Mouse (Mus musculus) heart, adult 11 months (tissue): Measurements from ENCODE around the gene Hoxa6.
A peak's percentile ranks its signal among the peaks of the same experiment; 100 is the strongest.

Source experiments
- DNase-seq: peaks from one replicate; pipeline ENCODE4 v3.0.0; 2022

Hoxa6 gene

DNA sequence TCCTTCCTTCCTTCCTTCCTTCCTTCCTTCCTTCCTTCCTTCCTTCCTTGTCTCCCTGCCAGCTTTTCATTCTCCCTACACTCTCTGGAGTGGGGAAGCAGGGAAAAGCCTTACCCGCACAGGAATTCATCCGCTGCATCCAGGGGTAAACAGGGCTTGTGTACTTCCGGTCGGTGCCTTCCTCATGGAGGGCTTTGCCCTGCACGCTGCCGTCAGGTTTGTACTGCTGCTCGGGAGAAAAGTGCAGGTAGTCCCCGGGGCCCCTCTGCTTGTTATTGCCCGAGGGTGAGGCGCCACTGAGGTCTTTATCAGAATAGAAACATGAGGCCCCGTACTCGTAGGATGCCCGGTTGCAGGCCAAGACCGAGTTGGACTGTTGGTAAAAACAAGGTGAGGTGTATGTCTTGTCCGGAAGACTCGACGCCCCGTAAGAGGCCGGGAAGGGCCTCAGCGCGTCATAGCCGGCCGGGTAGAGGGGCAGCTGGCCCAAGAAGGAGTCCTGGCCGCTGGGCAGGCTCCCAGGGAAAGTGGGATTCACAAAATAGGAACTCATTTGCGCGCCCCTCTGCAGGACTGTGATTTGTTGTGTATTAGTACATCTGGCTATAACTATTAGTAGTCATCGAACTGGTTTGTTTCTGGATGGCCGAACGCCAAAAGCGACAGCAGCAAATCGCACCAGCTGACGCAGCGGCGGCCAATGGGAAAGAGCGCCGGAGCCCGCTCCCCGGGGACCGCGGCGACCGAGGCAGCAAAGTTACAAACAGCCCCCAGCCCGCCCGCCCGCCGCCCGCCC is at the start of gene Hoxa6:
Hoxa6 (minus strand) TSS at position 651 of the 796 bp plus-strand sequence.
- peak; percentile 91 for DNase-seq

GRCm38 (mm10) chr6:52256956-52257355 is 48.4 kb upstream of the Hoxa6 start:
- DNase-seq: peak; percentile 94

DNA sequence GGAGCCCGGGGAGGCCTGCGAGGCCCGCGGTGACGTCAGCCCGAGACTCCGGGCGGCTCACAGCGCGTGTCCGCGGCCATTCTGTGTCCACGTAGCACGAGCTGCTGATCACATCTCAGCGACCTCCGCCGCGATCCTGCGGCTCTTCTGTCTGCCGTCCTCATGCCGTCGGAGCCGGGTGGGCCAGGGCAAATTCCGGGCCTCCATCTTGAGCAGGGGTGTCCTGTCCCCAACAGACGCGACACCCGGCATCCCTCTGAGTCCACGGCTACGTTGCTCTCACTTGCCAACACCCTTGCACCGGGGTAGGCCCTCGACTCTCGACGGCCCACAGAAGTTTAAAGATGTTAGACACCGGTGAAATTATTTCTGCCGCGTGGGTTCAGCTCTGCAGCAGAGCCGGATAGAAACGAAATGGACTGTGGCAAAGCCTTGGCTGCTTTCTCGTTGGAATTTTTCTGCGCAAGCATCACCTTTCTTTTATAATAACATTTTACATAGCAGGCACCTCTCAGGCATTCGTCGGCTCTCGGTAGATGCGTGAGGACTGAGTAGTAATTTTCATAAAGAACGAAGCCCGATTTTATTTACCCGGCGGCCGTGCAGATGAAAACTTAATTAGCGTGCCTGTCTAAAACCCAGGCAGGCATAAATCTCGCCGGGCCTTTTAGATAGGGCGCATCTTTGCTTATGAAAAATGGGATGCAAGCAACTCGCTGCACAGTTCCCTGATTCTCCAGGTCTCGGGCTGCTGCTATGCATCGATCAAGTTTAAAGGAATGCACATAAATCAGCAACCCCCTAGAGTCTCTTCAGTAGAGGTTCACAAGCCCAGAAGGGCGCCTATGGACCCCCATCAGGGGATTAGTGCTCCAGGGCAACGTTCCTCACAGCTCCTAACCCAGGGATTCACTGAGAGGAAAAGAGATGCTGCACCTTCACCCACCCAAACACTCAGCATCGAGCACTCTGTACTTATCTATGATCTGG is 45.3 kb upstream of the Hoxa6 start:
- DNase-seq: peak; percentile 90

DNA sequence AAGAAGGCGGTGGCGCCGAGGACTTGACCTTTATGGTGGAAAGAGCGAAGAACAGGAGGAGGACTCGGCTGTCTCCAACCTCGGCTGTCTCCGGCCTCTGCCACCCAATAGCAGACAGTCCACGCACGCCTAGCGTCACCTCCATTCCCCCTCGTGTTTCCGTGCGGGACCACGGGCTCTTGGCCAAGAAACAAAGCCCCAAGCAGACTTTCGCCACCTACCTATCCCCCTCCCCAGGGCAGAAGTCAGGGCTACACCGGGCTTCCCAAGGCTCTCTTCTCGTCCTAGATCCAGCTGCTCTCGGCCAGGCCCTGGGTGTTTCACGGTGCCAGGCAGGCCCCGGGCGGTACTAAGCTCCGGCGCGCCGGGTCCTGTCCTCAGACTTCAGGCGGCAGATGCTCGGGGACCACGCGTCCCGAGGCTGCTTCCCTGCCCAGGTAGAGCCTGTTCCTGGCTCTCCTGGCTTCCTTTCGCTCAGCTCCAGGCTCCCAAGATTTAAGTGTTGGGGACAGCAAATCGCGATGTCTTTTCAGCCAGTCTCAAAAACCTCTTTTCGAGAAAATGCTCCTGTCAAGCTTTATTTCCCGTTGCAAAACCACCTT is 44.4 kb upstream of the Hoxa6 start:
- DNase-seq: peak; percentile 90

DNA sequence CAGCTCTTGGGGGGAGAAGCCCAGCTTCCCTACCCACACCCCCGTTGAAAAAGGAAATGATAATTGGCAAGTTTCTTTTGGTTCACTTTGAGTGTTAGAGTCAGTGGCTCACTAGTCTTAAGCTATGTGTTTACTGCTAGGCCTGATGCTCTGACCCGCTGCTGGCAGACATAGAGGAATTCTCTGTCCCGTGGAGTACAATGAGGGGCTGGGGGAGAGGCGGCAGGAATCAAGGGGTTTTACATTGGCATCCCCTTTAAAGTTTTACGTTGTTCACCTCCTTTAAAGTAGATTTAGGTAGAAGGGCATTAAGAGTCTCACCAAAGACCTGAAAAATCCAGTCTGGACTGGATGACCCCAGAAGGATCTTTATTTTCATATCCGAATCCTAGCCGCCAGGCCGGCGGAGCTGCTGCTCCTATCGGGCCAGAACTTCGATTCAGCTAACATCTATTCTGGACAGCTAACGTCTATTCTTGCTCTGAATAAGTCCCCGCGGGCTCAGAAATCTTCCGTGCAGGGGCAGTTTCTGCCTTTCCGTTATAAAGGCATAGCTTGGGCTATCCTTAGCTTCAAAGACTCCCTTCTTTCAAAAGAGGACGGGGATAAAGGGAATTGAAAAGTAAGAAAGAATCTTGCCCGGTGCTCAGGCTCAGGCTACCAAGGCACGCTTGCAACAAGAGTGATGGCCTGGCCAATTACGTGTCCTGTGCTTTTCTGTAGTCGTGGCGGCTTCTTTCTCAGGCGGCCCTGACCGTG is 43.7 kb upstream of the Hoxa6 start:
- DNase-seq: peak; percentile 59

DNA sequence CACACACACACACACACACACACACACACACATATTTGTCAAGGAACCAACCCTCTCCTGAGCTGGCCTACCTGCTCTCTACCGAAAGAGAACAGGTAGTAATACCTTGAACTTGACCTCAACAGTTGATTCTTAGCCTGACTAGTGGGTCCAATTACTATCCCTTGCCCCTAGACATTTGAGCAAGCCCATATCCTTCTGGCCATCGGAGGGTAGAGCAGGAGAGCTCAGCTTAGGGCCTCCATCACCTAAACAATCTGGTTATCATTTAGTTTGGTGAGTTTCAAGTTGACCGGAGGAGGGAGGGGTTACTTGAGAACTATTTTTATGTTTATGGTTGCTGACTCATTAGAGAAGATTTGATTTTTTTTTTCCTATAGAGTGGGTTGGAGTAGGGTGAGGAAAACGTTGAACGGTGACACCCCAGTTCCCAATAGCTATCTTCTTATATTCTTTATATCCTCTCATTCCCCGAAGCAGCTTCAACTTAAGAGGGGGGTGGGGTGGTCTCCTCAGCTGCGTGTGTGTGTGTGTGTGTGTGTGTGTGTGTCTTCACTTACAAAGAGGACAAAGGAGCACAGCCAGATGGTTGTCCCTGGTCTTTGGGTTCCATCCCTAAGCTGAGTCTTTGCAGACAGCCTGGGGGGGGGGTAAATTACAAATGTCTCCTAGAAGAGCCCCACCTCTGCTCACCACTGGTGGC is 42.8 kb upstream of the Hoxa6 start:
- peak; percentile 57 for DNase-seq

DNA sequence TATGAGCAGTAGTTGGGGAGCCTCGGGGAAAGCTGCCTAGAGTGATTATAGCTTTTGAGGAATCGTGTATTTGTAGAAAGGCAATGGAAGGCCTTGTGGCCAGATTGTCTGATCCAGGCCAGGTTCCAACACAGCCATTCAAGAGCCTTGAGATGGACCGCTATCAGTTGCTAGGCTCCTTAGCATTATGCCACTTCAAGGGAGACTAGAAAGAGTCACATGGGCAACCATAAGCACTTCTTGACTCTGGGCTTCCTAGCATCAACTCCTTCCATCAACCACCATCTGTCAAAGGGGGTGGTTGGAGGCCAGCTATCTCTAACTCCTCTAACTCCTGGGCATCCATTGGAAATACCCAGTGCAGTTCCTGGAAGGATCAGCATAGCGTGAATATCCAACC is 41.3 kb upstream of the Hoxa6 start:
- DNase-seq: peak; percentile 80

- DNase-seq: no peak
Observed at GRCm38 (mm10) chr6:52249415-52249738, 40.9 kb upstream of the Hoxa6 start.

DNA sequence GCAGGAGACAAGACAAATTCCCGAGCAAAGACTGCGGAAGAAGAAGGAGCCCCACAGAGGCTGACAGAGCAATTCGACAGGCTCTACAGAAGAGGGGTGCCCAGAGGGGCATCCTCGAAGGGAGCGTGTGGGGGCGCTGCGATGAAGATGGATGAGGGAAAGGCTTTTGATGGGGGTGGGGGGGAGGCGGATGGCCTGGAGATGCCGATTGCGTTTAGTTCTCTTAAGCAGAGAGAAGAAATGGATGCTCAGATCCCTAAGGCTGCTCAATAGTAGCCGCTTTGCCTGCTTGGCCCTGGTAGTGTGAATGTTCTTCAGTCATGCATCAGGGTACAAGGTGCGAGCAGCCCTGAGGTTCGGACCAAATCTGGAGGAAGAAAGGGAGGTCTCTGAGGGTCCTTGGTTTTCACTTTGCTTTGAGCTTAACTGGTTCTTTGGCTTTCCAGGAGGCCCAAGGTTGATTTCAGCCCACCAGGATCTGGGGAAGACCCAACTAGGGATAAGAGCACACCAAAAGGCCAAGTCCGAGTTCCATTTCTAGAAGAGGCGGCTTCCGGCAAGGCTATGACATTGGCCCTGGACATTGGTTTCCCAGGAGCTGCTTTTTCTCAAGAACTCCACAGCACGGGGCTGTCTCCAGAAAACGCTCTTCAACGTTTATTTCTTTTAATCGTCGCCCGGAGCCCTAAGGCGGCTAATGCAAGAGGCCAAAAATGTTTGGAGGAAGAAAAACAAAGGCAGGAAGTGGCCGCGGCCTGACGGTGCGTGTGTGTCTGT is 40.3 kb upstream of the Hoxa6 start:
- DNase-seq: peak; percentile 64

- DNase-seq: peak; percentile 88
Observed at GRCm38 (mm10) chr6:52247766-52248637, 39.5 kb upstream of the Hoxa6 start.

DNA sequence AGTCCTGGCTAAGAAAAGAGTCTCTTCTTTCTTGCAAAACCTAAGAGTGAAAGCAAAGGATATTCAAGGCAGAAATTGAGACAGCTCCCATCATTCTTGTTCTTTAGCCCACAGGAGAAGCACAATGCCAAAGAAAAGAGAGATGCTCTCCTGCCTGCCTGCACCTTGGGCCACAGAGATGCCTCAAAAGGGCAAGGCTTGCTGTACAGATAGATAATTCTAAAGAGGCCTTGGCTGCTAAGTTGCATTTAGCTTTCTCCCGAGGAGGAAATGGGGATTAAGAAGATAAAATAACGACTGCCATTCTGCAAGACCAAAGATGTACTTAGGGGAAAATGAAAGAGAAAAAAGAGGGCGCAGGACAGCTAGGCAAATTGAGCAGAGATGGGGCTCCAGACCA is 38.4 kb upstream of the Hoxa6 start:
- peak; percentile 14 for DNase-seq

- DNase-seq: peak; percentile 86
Observed at GRCm38 (mm10) chr6:52246403-52246803, 37.9 kb upstream of the Hoxa6 start.

- no peak for DNase-seq
Observed at GRCm38 (mm10) chr6:52245757-52246142, 37.2 kb upstream of the Hoxa6 start, which contains the start of gene Hoxa11. Gene Hoxa11 (minus strand): TSS chr6:52245810.

DNA sequence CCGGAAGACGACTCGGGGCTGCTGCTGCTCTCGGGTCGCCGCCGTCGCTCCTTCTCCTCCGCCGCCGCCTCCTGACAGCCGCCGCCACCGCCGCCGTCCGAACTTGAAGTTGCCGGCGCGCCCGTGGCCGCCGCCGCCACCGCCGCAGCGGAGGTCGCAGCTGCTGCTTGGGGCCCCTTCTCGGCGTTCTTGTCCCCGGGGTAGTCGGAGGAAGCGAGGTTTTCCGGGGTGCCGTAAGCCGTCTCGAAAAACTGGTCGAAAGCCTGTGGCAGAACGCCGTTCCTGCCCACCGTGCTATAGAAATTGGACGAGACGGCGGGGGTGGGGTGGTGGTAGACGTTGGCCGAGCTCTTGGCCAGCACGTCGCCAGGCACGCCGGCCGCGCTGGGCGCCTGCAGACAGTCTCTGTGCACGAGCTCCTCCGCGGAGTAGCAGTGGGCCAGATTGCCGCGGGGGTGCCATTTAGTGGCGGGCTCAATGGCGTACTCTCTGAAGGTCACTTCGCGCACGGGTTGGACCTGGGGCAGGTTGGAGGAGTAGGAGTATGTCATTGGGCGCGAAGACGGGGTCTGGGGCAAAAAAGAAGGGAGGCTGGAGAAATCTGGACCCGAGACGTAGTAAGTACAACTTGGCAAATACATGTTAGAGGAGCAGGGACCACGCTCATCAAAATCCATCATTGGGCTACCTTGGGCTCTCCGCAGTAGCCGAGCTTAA is 36.7 kb upstream of the Hoxa6 start:
- peak; percentile 87 for DNase-seq

GRCm38 (mm10) chr6:52244471-52245039 is 36.0 kb upstream of the Hoxa6 start:
- peak; percentile 79 for DNase-seq

- peak; percentile 70 for DNase-seq
Observed at GRCm38 (mm10) chr6:52243681-52244121, 35.2 kb upstream of the Hoxa6 start.

- DNase-seq: peak; percentile 83
Observed at GRCm38 (mm10) chr6:52242801-52243332, 34.3 kb upstream of the Hoxa6 start.

DNA sequence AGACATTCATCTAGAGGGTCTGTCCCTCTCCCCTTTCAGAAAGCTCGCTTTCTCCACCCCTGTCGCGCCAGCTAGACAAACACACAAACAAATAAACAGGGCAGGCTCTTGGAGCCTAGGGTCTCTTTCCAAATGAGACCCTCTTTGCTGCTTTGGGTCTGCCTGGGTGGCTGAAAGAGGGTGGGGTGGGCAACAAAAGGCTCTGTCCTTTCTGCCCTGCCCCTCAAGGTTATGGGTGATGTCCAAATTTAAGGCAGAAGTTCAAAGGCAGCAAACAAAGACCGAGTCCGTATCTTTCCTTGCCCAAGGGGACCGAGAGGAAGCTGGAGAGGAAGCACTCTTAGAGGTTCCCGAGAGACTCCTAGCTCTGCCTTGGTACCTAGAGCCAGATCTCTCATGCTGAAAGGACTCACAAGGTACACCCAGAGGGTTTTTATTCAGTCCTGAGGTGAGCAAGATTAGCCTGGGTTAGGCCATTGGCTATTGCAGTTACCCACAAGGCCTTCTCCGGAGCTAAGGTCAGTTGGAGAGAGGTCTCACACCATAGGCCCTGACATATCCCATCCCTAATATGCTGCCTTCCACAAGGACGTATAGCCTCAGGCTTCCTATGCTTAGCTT is 32.6 kb upstream of the Hoxa6 start:
- DNase-seq: peak; percentile 89
